Mouse (Mus musculus): Measurements from ENCODE around the gene Slc25a13. TPM values are rescaled to one million over a fixed set of nuclear protein-coding genes. Genes with fewer than 3 reads are reported as not detected.

The Slc25a13 gene
- polyA plus RNA-seq (2015; fragmentation: Nextera tagmentation; extraction: Ambion mirVana), result 7.4 and 7.8 TPM in 2 replicates

- peak; percentile 95 for ATAC-seq (ENCODE audit: low FRiP score)
- Histone ChIP-seq H3K4me3 (peak within 1 kb of the TSS; percentile 67), H3K9ac (peak within 1 kb of the TSS; percentile 80), H3K27me3 (no peaks in the 10 kb centered on the region), H3K9me3 (no peaks in the 10 kb centered on the region), H3K4me1 (replicated peaks) (peaks cover 12% of the 10 kb centered on the region), H3K27ac (no peak within 1 kb of the TSS), H3K36me3 (no peaks in the 10 kb centered on the region), H3K4me2 (peak within 1 kb of the TSS; percentile 95)
- under 1% methylated on average over 51 of the region's 51 CpGs for WGBS
These were observed at the start of gene Slc25a13 for GRCm38 (mm10) chr6:6216507-6217285. Slc25a13 (minus strand) TSS chr6:6217173.

- ATAC-seq (ENCODE audit: low FRiP score), result no peak
- no peaks in the 10 kb centered on the region for H3K27me3 ChIP-seq
- WGBS, result 89% methylated on average over 7 of the region's 7 CpGs
These were observed 48.8 kb upstream of the Slc25a13 start for GRCm38 (mm10) chr6:6265761-6266160.

GRCm38 (mm10) chr6:6263293-6263911 lies 46.4 kb upstream of the Slc25a13 start:
- 87% methylated on average over 4 of the region's 4 CpGs for WGBS

More at GRCm38 (mm10) chr6:6265761-6266160, 48.8 kb upstream of the Slc25a13 start:
- Histone ChIP-seq H3K4me2 (no peak overlapping the region), H3K4me3 (no peak overlapping the region), H3K27ac (no peak overlapping the region), H3K9me3 (no peaks in the 10 kb centered on the region), H3K4me1 (replicated peaks) (no peaks in the 10 kb centered on the region), H3K9ac (no peak overlapping the region), H3K36me3 (no peaks in the 10 kb centered on the region)

GRCm38 (mm10) chr6:6260917-6261316 lies 43.9 kb upstream of the Slc25a13 start:
- Histone ChIP-seq H3K4me3 (no peak overlapping the region), H3K4me1 (replicated peaks) (no peaks in the 10 kb centered on the region), H3K27ac (no peak overlapping the region), H3K9me3 (no peaks in the 10 kb centered on the region), H3K9ac (no peak overlapping the region), H3K36me3 (no peaks in the 10 kb centered on the region), H3K4me2 (no peak overlapping the region), H3K27me3 (no peaks in the 10 kb centered on the region)
- ATAC-seq (ENCODE audit: low FRiP score), result no peak
- WGBS, result 68% methylated on average over 4 of the region's 4 CpGs

More at GRCm38 (mm10) chr6:6263293-6263911, 46.4 kb upstream of the Slc25a13 start:
- H3K4me1 ChIP-seq (replicated peaks), result no peaks in the 10 kb centered on the region
- H3K4me3 ChIP-seq, result no peak overlapping the region
- H3K27me3 ChIP-seq, result no peaks in the 10 kb centered on the region
- no peak overlapping the region for H3K4me2 ChIP-seq
- no peak overlapping the region for H3K9ac ChIP-seq
- H3K27ac ChIP-seq, result no peak overlapping the region
- H3K36me3 ChIP-seq, result no peaks in the 10 kb centered on the region
- H3K9me3 ChIP-seq, result no peaks in the 10 kb centered on the region
- ATAC-seq (ENCODE audit: low FRiP score), result no peak

GRCm38 (mm10) chr6:6248500-6248899 lies 31.5 kb upstream of the Slc25a13 start:
- Histone ChIP-seq H3K36me3 (no peaks in the 10 kb centered on the region), H3K4me1 (replicated peaks) (no peaks in the 10 kb centered on the region), H3K9me3 (no peaks in the 10 kb centered on the region), H3K27ac (no peak overlapping the region), H3K9ac (no peak overlapping the region), H3K4me3 (no peak overlapping the region), H3K27me3 (no peaks in the 10 kb centered on the region), H3K4me2 (no peak overlapping the region)
- no peak for ATAC-seq (ENCODE audit: low FRiP score)
- 50% methylated on average over 7 of the region's 7 CpGs for WGBS

- no peak overlapping the region for H3K9ac ChIP-seq
- H3K4me1 ChIP-seq (replicated peaks), result no peaks in the 10 kb centered on the region
- no peak overlapping the region for H3K4me3 ChIP-seq
- H3K9me3 ChIP-seq, result no peaks in the 10 kb centered on the region
- 96% methylated on average over 1 of the region's 1 CpGs for WGBS
- no peaks in the 10 kb centered on the region for H3K36me3 ChIP-seq
- H3K4me2 ChIP-seq, result no peak overlapping the region
- no peak overlapping the region for H3K27ac ChIP-seq
- ATAC-seq (ENCODE audit: low FRiP score), result no peak
- no peaks in the 10 kb centered on the region for H3K27me3 ChIP-seq
These were observed 26.9 kb upstream of the Slc25a13 start for GRCm38 (mm10) chr6:6243828-6244227.

- no peak overlapping the region for H3K4me2 ChIP-seq
- H3K4me1 ChIP-seq (replicated peaks), result no peaks in the 10 kb centered on the region
- H3K4me3 ChIP-seq, result no peak overlapping the region
- no peak overlapping the region for H3K9ac ChIP-seq
- H3K9me3 ChIP-seq, result no peaks in the 10 kb centered on the region
- no peaks in the 10 kb centered on the region for H3K27me3 ChIP-seq
- ATAC-seq (ENCODE audit: low FRiP score), result no peak
- 80% methylated on average over 7 of the region's 7 CpGs for WGBS
- H3K27ac ChIP-seq, result no peak overlapping the region
- no peaks in the 10 kb centered on the region for H3K36me3 ChIP-seq
These were observed 25.1 kb upstream of the Slc25a13 start for GRCm38 (mm10) chr6:6242114-6242513.

- H3K9me3 ChIP-seq, result no peaks in the 10 kb centered on the region
- no peak overlapping the region for H3K27ac ChIP-seq
- H3K27me3 ChIP-seq, result no peaks in the 10 kb centered on the region
- WGBS, result 88% methylated on average over 2 of the region's 2 CpGs
- H3K9ac ChIP-seq, result no peak overlapping the region
- H3K4me3 ChIP-seq, result no peak overlapping the region
- ATAC-seq (ENCODE audit: low FRiP score), result no peak
- H3K4me2 ChIP-seq, result no peak overlapping the region
- H3K4me1 ChIP-seq (replicated peaks), result no peaks in the 10 kb centered on the region
- no peaks in the 10 kb centered on the region for H3K36me3 ChIP-seq
These were observed 19.9 kb upstream of the Slc25a13 start for GRCm38 (mm10) chr6:6236788-6237298.

- 94% methylated on average over 2 of the region's 2 CpGs for WGBS
- H3K4me1 ChIP-seq (replicated peaks), result no peaks in the 10 kb centered on the region
These were observed 13.3 kb upstream of the Slc25a13 start for GRCm38 (mm10) chr6:6230262-6230661.

GRCm38 (mm10) chr6:6222721-6223120 lies 5.7 kb upstream of the Slc25a13 start:
- no peaks in the 10 kb centered on the region for H3K9me3 ChIP-seq
- H3K36me3 ChIP-seq, result no peaks in the 10 kb centered on the region
- 86% methylated on average over 7 of the region's 7 CpGs for WGBS
- H3K27ac ChIP-seq, result no peak overlapping the region
- H3K27me3 ChIP-seq, result no peaks in the 10 kb centered on the region
- H3K4me3 ChIP-seq, result no peak overlapping the region
- no peaks in the 10 kb centered on the region for H3K4me1 ChIP-seq (replicated peaks)
- no peak overlapping the region for H3K9ac ChIP-seq
- ATAC-seq (ENCODE audit: low FRiP score), result no peak
- no peak overlapping the region for H3K4me2 ChIP-seq

More at GRCm38 (mm10) chr6:6230262-6230661, 13.3 kb upstream of the Slc25a13 start:
- no peaks in the 10 kb centered on the region for H3K27me3 ChIP-seq
- no peak overlapping the region for H3K27ac ChIP-seq
- H3K4me2 ChIP-seq, result no peak overlapping the region
- H3K9ac ChIP-seq, result no peak overlapping the region
- H3K9me3 ChIP-seq, result no peaks in the 10 kb centered on the region
- H3K4me3 ChIP-seq, result no peak overlapping the region
- no peak for ATAC-seq (ENCODE audit: low FRiP score)
- no peaks in the 10 kb centered on the region for H3K36me3 ChIP-seq

- Histone ChIP-seq H3K4me1 (replicated peaks) (peaks cover 12% of the 10 kb centered on the region), H3K36me3 (no peaks in the 10 kb centered on the region), H3K9me3 (no peaks in the 10 kb centered on the region), H3K4me3 (no peak overlapping the region), H3K27ac (no peak overlapping the region), H3K27me3 (no peaks in the 10 kb centered on the region), H3K9ac (no peak overlapping the region), H3K4me2 (no peak overlapping the region)
- no peak for ATAC-seq (ENCODE audit: low FRiP score)
- WGBS, result 92% methylated on average over 3 of the region's 3 CpGs
These were observed 3.6 kb upstream of the Slc25a13 start for GRCm38 (mm10) chr6:6220574-6220973.

- H3K4me2 ChIP-seq, result no peak overlapping the region
- H3K9ac ChIP-seq, result no peak overlapping the region
- H3K9me3 ChIP-seq, result no peaks in the 10 kb centered on the region
- H3K27me3 ChIP-seq, result no peaks in the 10 kb centered on the region
- peaks cover 12% of the 10 kb centered on the region for H3K4me1 ChIP-seq (replicated peaks)
- no peak for ATAC-seq (ENCODE audit: low FRiP score)
- no peak overlapping the region for H3K27ac ChIP-seq
- WGBS, result 83% methylated on average over 12 of the region's 12 CpGs
- H3K4me3 ChIP-seq, result no peak overlapping the region
- H3K36me3 ChIP-seq, result no peaks in the 10 kb centered on the region
These were observed 2.8 kb upstream of the Slc25a13 start for GRCm38 (mm10) chr6:6219661-6220370.
